Mouse (Mus musculus) kidney, postnatal 14 days (tissue): ENCODE measurements around the gene Tmem131.
A peak's percentile ranks its signal among the peaks of the same experiment; 100 is the strongest.

Source experiments
- DNase-seq: peaks from one replicate; pipeline ENCODE4 v3.0.0; 2022; ENCODE audit warnings: mixed read lengths

Gene Tmem131

GRCm38 (mm10) chr1:36768786-36769185 is 174.7 kb downstream of the Tmem131 start:
- DNase-seq: no peak

- DNase-seq: no peak
Observed at GRCm38 (mm10) chr1:36767321-36767720, 176.1 kb downstream of the Tmem131 start.

GRCm38 (mm10) chr1:36766431-36767205 is 176.8 kb downstream of the Tmem131 start:
- no peak for DNase-seq

- DNase-seq: no peak
Observed at GRCm38 (mm10) chr1:36761568-36761967, 181.9 kb downstream of the Tmem131 start, which contains the start of gene Zap70. Zap70 (plus strand) TSS chr1:36761798.

GRCm38 (mm10) chr1:36761061-36761460 is 182.4 kb downstream of the Tmem131 start:
- no peak for DNase-seq

GRCm38 (mm10) chr1:36760401-36760800 is 183.1 kb downstream of the Tmem131 start:
- no peak for DNase-seq

GRCm38 (mm10) chr1:36759076-36759475 is 184.4 kb downstream of the Tmem131 start:
- no peak for DNase-seq

GRCm38 (mm10) chr1:36758553-36758952 is 184.9 kb downstream of the Tmem131 start:
- DNase-seq: no peak

GRCm38 (mm10) chr1:36753932-36754675 is 189.4 kb downstream of the Tmem131 start:
- DNase-seq: no peak

- DNase-seq: no peak
Observed at GRCm38 (mm10) chr1:36746452-36746851, 197.0 kb downstream of the Tmem131 start.

- DNase-seq: no peak
Observed at GRCm38 (mm10) chr1:36745661-36746060, 197.8 kb downstream of the Tmem131 start.

- peak; percentile 75 for DNase-seq
Observed at GRCm38 (mm10) chr1:36744268-36744944, 199.1 kb downstream of the Tmem131 start.

- DNase-seq: no peak
Observed at GRCm38 (mm10) chr1:36743046-36743445, 200.4 kb downstream of the Tmem131 start.
